Mouse (Mus musculus) lung, postnatal 0 days (tissue): ENCODE data around the gene Wdr5. TPM values are rescaled to one million over a fixed set of nuclear protein-coding genes. Genes with fewer than 3 reads are reported as not detected.

ENCODE experiments used
- ATAC-seq: fragments of 200-750 bp; cut with Nextera tagmentation; 2 replicates; pipeline ENCODE4 v1.8.0; 2017; ENCODE audit warnings: moderate library complexity
- DNase-seq: peaks from one replicate; pipeline ENCODE4 v3.0.0-alpha.2; 2016; ENCODE audit warnings: low spot score
- H3K27ac ChIP-seq: fragments of 300-500 bp; sonication (generic); 2 replicates; pipeline ENCODE4 v1.5.1; 2014; ENCODE audit warnings: antibody characterized with exemption, mild to moderate bottlenecking, low read length, mixed read lengths
- H3K27me3 ChIP-seq: fragments of 300-500 bp; sonication (generic); replicated peaks from 2 replicates; pipeline ENCODE4 v1.6.1; 2014; ENCODE audit warnings: low read length, mixed read lengths; ENCODE audit not compliant: insufficient read depth
- H3K36me3 ChIP-seq: fragments of 300-500 bp; sonication (generic); 2 replicates; pipeline ENCODE4 v1.6.1; 2014; ENCODE audit warnings: low read length, mixed read lengths; ENCODE audit not compliant: insufficient read depth
- H3K4me1 ChIP-seq: fragments of 300-500 bp; sonication (generic); 2 replicates; pipeline ENCODE4 v1.6.1; 2014; ENCODE audit warnings: antibody characterized with exemption, low read depth, low read length, mixed read lengths; ENCODE audit not compliant: insufficient read depth
- H3K4me2 ChIP-seq: fragments of 300-500 bp; sonication (generic); replicated peaks from 2 replicates; pipeline ENCODE4 v1.6.1; 2014; ENCODE audit warnings: low read depth, mild to moderate bottlenecking, low read length, moderate library complexity, mixed read lengths
- H3K4me3 ChIP-seq: fragments of 300-500 bp; sonication (generic); 2 replicates; pipeline ENCODE4 v1.5.1; 2014; ENCODE audit warnings: low read depth, low read length
- H3K9ac ChIP-seq: fragments of 300-500 bp; sonication (generic); replicated peaks from 2 replicates; pipeline ENCODE4 v1.6.1; 2014; ENCODE audit warnings: low read depth, mild to moderate bottlenecking
- H3K9me3 ChIP-seq: fragments of 300-500 bp; sonication (generic); 2 replicates; pipeline ENCODE4 v1.6.1; 2016; ENCODE audit warnings: low read length, mixed read lengths
- CTCF ChIP-seq: IDR thresholded peaks from 2 replicates; pipeline ENCODE4 v1.5.1; 2016; ENCODE audit warnings: antibody characterized with exemption, mild to moderate bottlenecking
- EP300 ChIP-seq: IDR thresholded peaks from 2 replicates; pipeline ENCODE4 v1.6.1; 2016; ENCODE audit warnings: antibody characterized with exemption, mild to moderate bottlenecking, control low read depth
- WGBS: fragments of 180-500 bp; shearing (Covaris S2); extraction: QIAGEN DNeasy Blood & Tissue Kit; methylation state at CpG from one replicate; pipeline ENCODE4 v1.1.7; 2014; 5-methylcytosine and 5-hydroxymethylcytosine counted together
- polyA plus RNA-seq: library from polyadenylated mRNA; unstranded; fragments of >200 nt; fragmentation: Nextera tagmentation; extraction: Ambion mirVana; gene quantifications from 2 replicates; pipeline ENCODE4 v1.2.1, GENCODE M21; 2015

The Wdr5 gene
- polyA plus RNA-seq: 20.5 and 24.0 TPM in 2 replicates

DNA sequence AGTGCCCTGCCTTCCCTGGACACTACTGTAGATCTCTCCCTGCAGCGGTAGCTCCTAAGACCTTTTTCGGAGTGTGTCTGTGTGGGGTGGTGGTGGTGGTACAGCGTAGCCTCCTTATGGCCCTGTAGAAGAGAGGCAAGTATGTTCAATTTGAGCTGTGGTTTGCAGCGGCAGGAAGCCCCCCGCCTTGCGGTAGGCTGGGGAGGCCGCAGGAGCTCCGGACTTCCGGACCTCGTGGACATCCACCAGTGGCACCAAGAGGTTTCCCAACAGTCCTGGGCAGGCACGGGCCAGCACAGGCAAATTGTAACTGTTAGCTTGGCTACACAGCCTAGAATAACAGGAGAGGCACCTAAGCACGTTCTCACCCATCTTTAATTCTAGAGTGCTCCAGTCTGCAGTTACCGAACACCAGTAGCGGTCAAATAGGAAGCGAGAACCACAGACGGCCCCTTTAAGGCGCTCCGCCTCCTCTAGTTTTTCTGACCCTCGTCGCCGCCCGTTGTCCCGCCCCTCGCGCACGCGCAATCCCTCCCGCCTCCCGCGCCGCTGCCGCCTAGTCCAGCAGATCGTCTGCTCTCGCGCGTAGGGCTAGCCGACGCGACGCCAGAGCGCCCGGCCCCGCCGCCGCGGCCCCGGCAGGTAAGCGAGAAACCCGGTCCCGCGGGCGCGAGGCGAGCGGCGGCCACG lies at the start of gene Wdr5:
TSS of gene Wdr5 (plus strand) at position 519 of the 690 bp plus-strand sequence.
- H3K27me3 ChIP-seq: no peaks in the 10 kb centered on the region
- DNase-seq (peak; percentile 94), ATAC-seq (peak; percentile 95)
- H3K4me3 ChIP-seq: peak within 1 kb of the TSS; percentile 75
- no peaks in the 10 kb centered on the region for H3K9me3 ChIP-seq
- WGBS: under 1% methylated on average over 52 of the region's 57 CpGs
- H3K4me1 ChIP-seq: peaks cover 18% of the 10 kb centered on the region
- peak within 1 kb of the TSS; percentile 82 for H3K4me2 ChIP-seq
- TF ChIP-seq CTCF (peak; percentile 80), EP300 (no peak; the same call in 1 of the 2 replicates)
- peak within 1 kb of the TSS; percentile 77 for H3K9ac ChIP-seq
- peaks cover 4% of the 10 kb centered on the region for H3K36me3 ChIP-seq
- H3K27ac ChIP-seq: peak within 1 kb of the TSS; percentile 82

DNA sequence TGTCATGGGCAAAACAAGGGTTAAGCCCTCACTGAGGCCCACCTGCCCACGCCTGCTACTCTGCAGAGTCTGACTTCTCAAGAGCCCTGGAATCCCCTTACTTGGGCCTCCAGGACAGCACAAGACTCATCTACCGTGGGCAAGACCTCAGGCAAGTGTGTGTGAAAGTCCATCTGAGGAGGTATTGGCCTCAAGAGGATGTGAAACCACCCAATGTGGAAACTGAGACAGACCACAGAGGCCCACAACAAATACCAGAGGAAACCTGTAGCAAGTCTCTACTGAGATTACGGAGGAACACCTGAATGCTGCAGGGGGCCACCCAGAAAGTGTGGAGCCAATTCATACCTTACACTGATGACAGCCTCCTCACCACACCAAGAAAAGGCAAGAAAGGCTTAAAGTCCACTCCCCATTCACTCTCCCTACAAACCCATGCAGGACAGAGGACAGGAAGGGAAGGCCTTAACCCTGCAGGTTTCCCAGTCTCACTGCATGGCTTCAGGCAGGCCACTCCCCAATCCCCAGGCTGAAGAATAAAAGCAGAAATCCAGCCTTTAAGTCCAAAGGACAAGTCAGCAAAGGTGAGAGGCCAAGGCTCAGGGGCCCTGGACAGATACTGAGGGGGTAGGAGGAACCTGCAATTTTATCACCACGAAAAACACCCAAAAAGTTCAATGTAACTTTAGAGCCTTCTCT lies 45.5 kb upstream of the Wdr5 start:
- H3K4me2 ChIP-seq: no peak overlapping the region
- no peak overlapping the region for H3K4me3 ChIP-seq
- H3K9ac ChIP-seq: no peak overlapping the region
- no peaks in the 10 kb centered on the region for H3K9me3 ChIP-seq
- DNase-seq (no peak), ATAC-seq (no peak)
- H3K27ac ChIP-seq: no peak overlapping the region
- no peaks in the 10 kb centered on the region for H3K27me3 ChIP-seq
- H3K36me3 ChIP-seq: no peaks in the 10 kb centered on the region
- TF ChIP-seq CTCF (no peak), EP300 (no peak)
- WGBS: 65% methylated on average over 4 of the region's 4 CpGs
- H3K4me1 ChIP-seq: peaks cover 11% of the 10 kb centered on the region; the same call in 1 of the 2 replicates

DNA sequence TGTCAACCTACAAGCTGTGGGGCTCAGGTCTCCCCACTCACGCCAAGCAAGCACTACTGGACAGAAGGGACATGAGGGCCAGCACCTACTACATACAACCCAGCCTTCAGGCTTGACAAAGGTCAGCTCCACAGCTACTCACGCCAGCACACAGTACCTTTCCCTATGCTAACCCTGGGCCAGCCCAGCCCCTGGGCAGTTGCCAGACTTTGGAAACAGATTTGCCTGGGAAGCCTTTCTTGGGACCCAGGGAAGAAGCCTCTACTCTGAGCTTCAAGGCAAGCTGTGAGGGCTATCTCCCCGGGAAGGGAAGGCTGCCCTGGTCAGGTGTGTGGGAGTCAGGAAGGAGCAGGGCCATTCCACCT lies 45.0 kb upstream of the Wdr5 start:
- WGBS: 71% methylated on average over 3 of the region's 3 CpGs
- H3K4me1 ChIP-seq: peaks cover 11% of the 10 kb centered on the region; the same call in 1 of the 2 replicates

DNA sequence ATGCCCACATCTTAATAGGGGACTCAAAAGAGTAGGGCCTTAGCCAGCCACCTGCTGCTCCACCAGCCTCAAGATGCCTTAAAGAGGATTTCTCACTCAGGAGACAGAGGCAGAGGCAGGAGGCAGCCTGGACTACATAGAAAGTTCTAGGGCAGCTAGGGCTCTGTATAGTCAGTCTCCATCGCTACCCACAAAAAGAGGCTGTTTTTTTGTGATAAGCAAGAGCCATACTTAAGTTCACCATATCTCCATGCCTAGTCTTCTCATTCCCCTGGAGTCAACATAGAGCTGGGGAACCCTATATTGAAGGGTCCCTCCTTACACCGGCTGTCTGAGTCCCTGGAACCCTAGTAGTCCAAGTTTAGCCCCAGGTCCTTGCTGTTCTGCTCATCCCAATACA lies 44.4 kb upstream of the Wdr5 start:
- peaks cover 11% of the 10 kb centered on the region; the same call in 1 of the 2 replicates for H3K4me1 ChIP-seq
- H3K36me3 ChIP-seq: no peaks in the 10 kb centered on the region
- TF ChIP-seq EP300 (no peak), CTCF (no peak)

More for the DNA sequence above, 45.0 kb upstream of the Wdr5 start:
- Histone ChIP-seq H3K27me3 (no peaks in the 10 kb centered on the region), H3K9ac (no peak overlapping the region), H3K4me2 (no peak overlapping the region), H3K36me3 (no peaks in the 10 kb centered on the region), H3K27ac (no peak overlapping the region), H3K4me3 (no peak overlapping the region), H3K9me3 (no peaks in the 10 kb centered on the region)
- no peak for ATAC-seq
- no peak for DNase-seq
- TF ChIP-seq CTCF (no peak), EP300 (no peak)

DNA sequence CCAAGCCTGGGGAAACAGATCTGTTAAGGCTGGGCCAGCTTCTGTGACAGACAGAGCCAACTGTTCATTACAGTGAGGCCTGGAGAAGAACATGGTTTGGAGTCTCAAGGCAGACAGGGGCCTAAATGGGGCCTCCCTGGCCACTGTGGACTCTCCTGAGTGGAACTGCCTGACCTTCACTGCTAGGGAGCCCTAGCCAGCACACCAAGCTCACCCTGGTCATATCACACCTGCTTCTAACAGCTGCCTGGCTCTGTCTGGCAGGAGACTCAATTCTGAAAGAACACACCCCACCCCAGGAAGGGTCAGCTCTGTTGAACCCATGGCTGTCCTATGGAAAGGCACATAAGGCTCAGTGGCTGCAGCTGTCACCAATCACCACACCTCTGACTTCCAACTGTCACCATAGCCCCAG lies 43.8 kb upstream of the Wdr5 start:
- Histone ChIP-seq H3K4me1 (peaks cover 11% of the 10 kb centered on the region; the same call in 1 of the 2 replicates), H3K36me3 (no peaks in the 10 kb centered on the region), H3K27ac (no peak overlapping the region), H3K9ac (no peak overlapping the region), H3K4me2 (no peak overlapping the region), H3K4me3 (no peak overlapping the region), H3K27me3 (no peaks in the 10 kb centered on the region), H3K9me3 (no peaks in the 10 kb centered on the region)
- ATAC-seq (no peak), DNase-seq (no peak)
- TF ChIP-seq EP300 (no peak), CTCF (no peak)

More for the DNA sequence above, 44.4 kb upstream of the Wdr5 start:
- H3K27ac ChIP-seq: no peak overlapping the region
- no peak overlapping the region for H3K4me3 ChIP-seq
- no peak overlapping the region for H3K4me2 ChIP-seq
- DNase-seq: no peak
- WGBS: 88% methylated on average over 2 of the region's 2 CpGs
- no peak for ATAC-seq
- no peak overlapping the region for H3K9ac ChIP-seq
- H3K27me3 ChIP-seq: no peaks in the 10 kb centered on the region
- H3K9me3 ChIP-seq: no peaks in the 10 kb centered on the region

DNA sequence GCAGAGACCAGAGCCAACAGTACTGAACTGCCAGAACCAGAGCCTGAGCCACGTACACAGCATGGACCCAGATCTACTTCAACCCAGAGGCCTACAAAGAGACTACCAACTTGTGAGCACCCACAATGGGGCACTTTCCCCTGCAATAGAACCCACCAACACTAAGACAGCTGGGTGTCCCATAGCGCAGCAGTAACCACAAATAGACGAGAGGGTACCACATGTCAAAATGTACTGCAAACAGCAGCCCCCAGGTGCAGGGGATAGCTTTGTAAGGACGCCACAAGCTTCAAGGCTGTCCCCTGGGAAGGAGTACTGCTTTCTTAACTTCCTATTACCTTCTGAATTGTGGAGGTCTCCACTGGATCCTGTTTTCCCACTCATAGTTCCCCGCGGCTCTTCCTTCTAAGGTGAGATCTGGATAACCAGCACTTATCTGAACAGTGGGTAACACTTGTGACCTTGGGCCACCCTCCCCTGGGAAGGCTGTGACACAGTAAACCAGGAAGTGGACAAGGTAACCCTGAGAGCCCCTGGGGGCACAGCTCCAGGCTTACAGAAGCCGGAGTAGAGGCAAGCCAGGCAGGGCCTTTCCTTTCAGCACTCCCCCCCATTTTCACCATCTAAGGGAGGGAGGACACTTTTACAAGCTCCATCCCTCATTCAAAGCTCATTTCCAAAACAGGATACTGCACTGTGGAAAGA lies 41.7 kb upstream of the Wdr5 start:
- ATAC-seq: no peak
- H3K4me3 ChIP-seq: peak overlapping the region; percentile 66; the same call in 1 of the 2 replicates

More for the DNA sequence above, 41.7 kb upstream of the Wdr5 start:
- H3K4me1 ChIP-seq: peaks cover 11% of the 10 kb centered on the region; the same call in 1 of the 2 replicates
- DNase-seq: no peak
- H3K9ac ChIP-seq: no peak overlapping the region; the same call in 1 of the 2 replicates
- H3K27me3 ChIP-seq: no peaks in the 10 kb centered on the region
- H3K27ac ChIP-seq: 0 out of 2 replicates have a peak overlapping the region, but pooled peaks have one; percentile 95
- 48% methylated on average over 7 of the region's 7 CpGs for WGBS
- TF ChIP-seq EP300: no peak
- no peak for TF ChIP-seq CTCF
- no peaks in the 10 kb centered on the region for H3K9me3 ChIP-seq
- no peaks in the 10 kb centered on the region for H3K36me3 ChIP-seq
- H3K4me2 ChIP-seq: peak overlapping the region; percentile 75
